32 mouse cellular contexts compared by ENCODE assay signal in genomic region chr6:41642765-41643164, GRCm38 (mm10). TPM values are rescaled to one million over a fixed set of nuclear protein-coding genes. Genes with fewer than 3 reads are reported as not detected.
DNase-seq lines count a peak whose midpoint lies in the region; ATAC-seq and TF ChIP-seq lines count a peak whose summit lies in the region.
"Had no signal": no experiment of that assay in that cellular context is flagged by ENCODE, and none has a peak within 500 bp of the region (broad histone marks: within the 10 kb centered on the region; RNA-seq: fewer than 3 reads in every experiment).

No protein-coding gene starts in this region.

- no peaks in the 10 kb centered on the region for H3K36me3 ChIP-seq in intestine, postnatal 0 days (ENCODE audit: control insufficient read depth, insufficient read depth)
- H3K36me3 ChIP-seq in intestine, embryonic 16.5 days (ENCODE audit: control insufficient read depth, insufficient read depth, low read length), result no peaks in the 10 kb centered on the region
- no peaks in the 10 kb centered on the region for H3K36me3 ChIP-seq in lung, postnatal 0 days (ENCODE audit: insufficient read depth, low read length)
- H3K36me3 ChIP-seq: embryonic facial prominence, embryonic 10.5 days; embryonic facial prominence, embryonic 13.5 days; forebrain, embryonic 12.5 days; forebrain, embryonic 15.5 days; hindbrain, embryonic 10.5 days; hindbrain, embryonic 13.5 days had no signal

- H3K4me3 ChIP-seq in intestine, postnatal 0 days (ENCODE audit: low read depth, low read length), result peak overlapping the region; percentile 30; the same call in 1 of the 2 replicates
- no peak overlapping the region; the same call in 1 of the 2 replicates for H3K4me3 ChIP-seq in intestine, embryonic 16.5 days (ENCODE audit: low read length)
- no peak overlapping the region for H3K4me3 ChIP-seq in lung, postnatal 0 days (ENCODE audit: low read depth, low read length)
- H3K4me3 ChIP-seq: embryonic facial prominence, embryonic 10.5 days; embryonic facial prominence, embryonic 13.5 days; erythroblast, embryonic 14.5 days; forebrain, embryonic 12.5 days; forebrain, embryonic 15.5 days; hindbrain, embryonic 10.5 days; hindbrain, embryonic 13.5 days had no signal

- H3K4me1 ChIP-seq in intestine, postnatal 0 days (replicated peaks; ENCODE audit: control insufficient read depth, insufficient read depth, low read length), result 0 out of 2 replicates have a peak, but pooled peaks cover 4% of the 10 kb centered on the region
- no peaks in the 10 kb centered on the region for H3K4me1 ChIP-seq in intestine, embryonic 16.5 days (ENCODE audit: control insufficient read depth, insufficient read depth, low read length)
- no peaks in the 10 kb centered on the region for H3K4me1 ChIP-seq in lung, postnatal 0 days (ENCODE audit: insufficient read depth, low read depth, low read length)
- H3K4me1 ChIP-seq: embryonic facial prominence, embryonic 13.5 days; forebrain, embryonic 12.5 days; forebrain, embryonic 15.5 days; hindbrain, embryonic 10.5 days; hindbrain, embryonic 13.5 days had no signal

- TF ChIP-seq CTCF in intestine, postnatal 0 days (IDR thresholded peaks at IDR 0.05; ENCODE audit: low read depth), result no peak
- TF ChIP-seq CTCF in lung, postnatal 0 days (IDR thresholded peaks at IDR 0.05), result no peak

- H3K4me2 ChIP-seq in intestine, postnatal 0 days (replicated peaks; ENCODE audit: low read depth), result peak overlapping the region; percentile 56
- no peak overlapping the region for H3K4me2 ChIP-seq in intestine, embryonic 16.5 days (ENCODE audit: low read depth, low read length)
- H3K4me2 ChIP-seq in lung, postnatal 0 days (replicated peaks; ENCODE audit: low read depth, low read length), result no peak overlapping the region
- H3K4me2 ChIP-seq: embryonic facial prominence, embryonic 13.5 days; forebrain, embryonic 12.5 days; forebrain, embryonic 15.5 days; heart, embryonic 11.5 days; hindbrain, embryonic 13.5 days had no signal

- no peaks in the 10 kb centered on the region for H3K9me3 ChIP-seq in intestine, postnatal 0 days (ENCODE audit: control insufficient read depth)
- H3K9me3 ChIP-seq in intestine, embryonic 16.5 days (ENCODE audit: control insufficient read depth, low read length), result no peaks in the 10 kb centered on the region
- H3K9me3 ChIP-seq in lung, postnatal 0 days (ENCODE audit: low read length), result no peaks in the 10 kb centered on the region
- H3K9me3 ChIP-seq: embryonic facial prominence, embryonic 10.5 days; embryonic facial prominence, embryonic 13.5 days; forebrain, embryonic 12.5 days; forebrain, embryonic 15.5 days; hindbrain, embryonic 10.5 days; hindbrain, embryonic 13.5 days had no signal

- 53% methylated on average over 4 of the region's 4 CpGs for WGBS in intestine, postnatal 0 days
- WGBS in intestine, embryonic 16.5 days, result 64% methylated on average over 4 of the region's 4 CpGs
- WGBS in lung, postnatal 0 days, result 37% methylated on average over 4 of the region's 4 CpGs

- no peak overlapping the region for H3K9ac ChIP-seq in intestine, postnatal 0 days (ENCODE audit: low read depth, low read length)
- H3K9ac ChIP-seq in intestine, embryonic 16.5 days (ENCODE audit: low read depth, low read length), result no peak overlapping the region
- no peak overlapping the region for H3K9ac ChIP-seq in lung, postnatal 0 days (replicated peaks; ENCODE audit: low read depth)
- H3K9ac ChIP-seq: embryonic facial prominence, embryonic 13.5 days; forebrain, embryonic 12.5 days; forebrain, embryonic 15.5 days; hindbrain, embryonic 13.5 days had no signal

- H3K27me3 ChIP-seq in intestine, postnatal 0 days (replicated peaks; ENCODE audit: control insufficient read depth, insufficient read depth, low read length), result no peaks in the 10 kb centered on the region
- no peaks in the 10 kb centered on the region for H3K27me3 ChIP-seq in intestine, embryonic 16.5 days (replicated peaks; ENCODE audit: control insufficient read depth, insufficient read depth, low read length)
- H3K27me3 ChIP-seq in lung, postnatal 0 days (replicated peaks; ENCODE audit: insufficient read depth, low read length), result no peaks in the 10 kb centered on the region
- H3K27me3 ChIP-seq: embryonic facial prominence, embryonic 13.5 days; forebrain, embryonic 12.5 days; forebrain, embryonic 15.5 days; hindbrain, embryonic 13.5 days had no signal

- H3K27ac ChIP-seq in intestine, postnatal 0 days (ENCODE audit: low read depth, low read length), result no peak overlapping the region
- no peak overlapping the region for H3K27ac ChIP-seq in intestine, embryonic 16.5 days (ENCODE audit: low read length)
- peak overlapping the region; percentile 73 for H3K27ac ChIP-seq in lung, postnatal 0 days (ENCODE audit: low read length)
- H3K27ac ChIP-seq: embryonic facial prominence, embryonic 10.5 days; embryonic facial prominence, embryonic 13.5 days; forebrain, embryonic 12.5 days; forebrain, embryonic 15.5 days; hindbrain, embryonic 10.5 days; hindbrain, embryonic 13.5 days had no signal

- no peak for ATAC-seq in intestine, postnatal 0 days
- no peak for ATAC-seq in intestine, embryonic 16.5 days
- ATAC-seq in lung, postnatal 0 days, result peak; percentile 39
- peak; percentile 48; the same call in 1 of the 2 replicates for ATAC-seq in common myeloid progenitor, adult 5-6 weeks (replicated peaks; ENCODE audit: low read depth, poor library complexity, severe bottlenecking)
- ATAC-seq in megakaryocyte progenitor cell, adult 5-6 weeks (replicated peaks; ENCODE audit: poor library complexity), result peak; percentile 78
- ATAC-seq: activated CD4-positive, CD25-positive, alpha-beta regulatory T cell, adult 4 months; forebrain, embryonic 15.5 days; hindbrain, embryonic 16.5 days had no signal

- peak; percentile 25 for DNase-seq in lung, postnatal 0 days (ENCODE audit: low spot score)
- DNase-seq in lung, postnatal 36 days, result no peak
- DNase-seq in kidney, adult 9 months, result no peak
- DNase-seq in heart, postnatal 4 days, result no peak
- DNase-seq: adrenal gland, postnatal 10 days; adrenal gland, postnatal 36 days; cerebellum, adult 18-20 months; cerebellum, adult 9-11 months; cerebellum, postnatal 25 days; embryo, embryonic 11 days; gastrocnemius, postnatal 25 days had no signal

- TF ChIP-seq EP300 in lung, postnatal 0 days (IDR thresholded peaks at IDR 0.05), result no peak

RNA-seq across cellular contexts. Expression of gene Trpv6, which starts 6.6 kb away (rescaled TPM):
- 0.72 and 1.5 TPM in 2 replicates for polyA plus RNA-seq in intestine, postnatal 0 days (2015; fragmentation: Nextera tagmentation; extraction: Ambion mirVana)
- 0.29 and 0.35 TPM in 2 replicates for polyA plus RNA-seq in intestine, embryonic 16.5 days (2015; fragmentation: Nextera tagmentation; extraction: Ambion mirVana)
- 12.4 and 17.8 TPM in 2 replicates for polyA plus RNA-seq in lung, postnatal 0 days (2015; fragmentation: Nextera tagmentation; extraction: Ambion mirVana)
- not detected in 2 replicates for total RNA-seq in common myeloid progenitor, adult 5-6 weeks (2017)
- total RNA-seq in megakaryocyte progenitor cell, adult 5-6 weeks (2015), result not detected in 2 replicates
- total RNA-seq in megakaryocyte progenitor cell, adult 5-6 weeks (2017), result not detected in 2 replicates
- not detected for total RNA-seq in heart, postnatal 4 days (2021)
- total RNA-seq: adrenal gland, postnatal 10 days; adrenal gland, postnatal 36 days; gastrocnemius, adult 8-10 months; gastrocnemius, postnatal 25 days; heart, adult 8-10 months; heart, postnatal 25 days had no signal
- polyA plus RNA-seq: heart, embryonic 11.5 days; heart, embryonic 14.5 days; heart, postnatal 0 days had no signal

RNA-seq across cellular contexts. Expression of gene Ephb6, which starts 37.5 kb away (rescaled TPM):
- 2.7 and 2.8 TPM in 2 replicates for polyA plus RNA-seq in intestine, postnatal 0 days (2015; fragmentation: Nextera tagmentation; extraction: Ambion mirVana)
- polyA plus RNA-seq in intestine, embryonic 16.5 days (2015; fragmentation: Nextera tagmentation; extraction: Ambion mirVana), result 6.6 and 7.4 TPM in 2 replicates
- 5.5 and 6.2 TPM in 2 replicates for polyA plus RNA-seq in lung, postnatal 0 days (2015; fragmentation: Nextera tagmentation; extraction: Ambion mirVana)
- total RNA-seq in common myeloid progenitor, adult 5-6 weeks (2017), result 3.2 and 6.5 TPM in 2 replicates
- 0.15 and 4.2 TPM in 2 replicates for total RNA-seq in megakaryocyte progenitor cell, adult 5-6 weeks (2015)
- total RNA-seq in megakaryocyte progenitor cell, adult 5-6 weeks (2017), result 1.7 and 2.6 TPM in 2 replicates
- 1 to 10 TPM; 2.3 to 3.1 TPM for total RNA-seq in heart, postnatal 4 days (2021)

RNA-seq across cellular contexts. Expression of gene Trpv5, which starts 37.8 kb away (rescaled TPM):
- polyA plus RNA-seq in intestine, postnatal 0 days (2015; fragmentation: Nextera tagmentation; extraction: Ambion mirVana), result 0.23 and 0.60 TPM in 2 replicates
- polyA plus RNA-seq in intestine, embryonic 16.5 days (2015; fragmentation: Nextera tagmentation; extraction: Ambion mirVana), result 0.11 and 0.13 TPM in 2 replicates
- polyA plus RNA-seq in lung, postnatal 0 days (2015; fragmentation: Nextera tagmentation; extraction: Ambion mirVana), result not detected in 2 replicates
- not detected in 2 replicates for total RNA-seq in common myeloid progenitor, adult 5-6 weeks (2017)
- total RNA-seq in megakaryocyte progenitor cell, adult 5-6 weeks (2015), result 0.10 TPM in 1 of 2 replicates, not detected in the other
- total RNA-seq in megakaryocyte progenitor cell, adult 5-6 weeks (2017), result not detected in 2 replicates
- total RNA-seq in heart, postnatal 4 days (2021), result not detected
- total RNA-seq: adrenal gland, postnatal 10 days; gastrocnemius, adult 8-10 months; gastrocnemius, postnatal 25 days; heart, adult 8-10 months; heart, postnatal 25 days had no signal
- polyA plus RNA-seq: cortical plate, adult 2 months; embryonic facial prominence, embryonic 10.5 days; embryonic facial prominence, embryonic 13.5 days; erythroblast, embryonic 14.5 days; forebrain, embryonic 12.5 days; forebrain, embryonic 15.5 days; heart, embryonic 11.5 days; heart, embryonic 14.5 days; heart, postnatal 0 days; hindbrain, embryonic 10.5 days; hindbrain, embryonic 13.5 days; hindbrain, embryonic 16.5 days had no signal

RNA-seq across cellular contexts. Expression of gene Llcfc1, which starts 41.5 kb away (rescaled TPM):
- polyA plus RNA-seq in intestine, postnatal 0 days (2015; fragmentation: Nextera tagmentation; extraction: Ambion mirVana), result 3.5 and 5.4 TPM in 2 replicates
- polyA plus RNA-seq in intestine, embryonic 16.5 days (2015; fragmentation: Nextera tagmentation; extraction: Ambion mirVana), result 1.1 and 1.6 TPM in 2 replicates
- not detected in 2 replicates for polyA plus RNA-seq in lung, postnatal 0 days (2015; fragmentation: Nextera tagmentation; extraction: Ambion mirVana)
- not detected in 2 replicates for total RNA-seq in common myeloid progenitor, adult 5-6 weeks (2017)
- not detected in 2 replicates for total RNA-seq in megakaryocyte progenitor cell, adult 5-6 weeks (2015)
- total RNA-seq in megakaryocyte progenitor cell, adult 5-6 weeks (2017), result not detected in 2 replicates
- total RNA-seq in heart, postnatal 4 days (2021), result not detected
- total RNA-seq: adrenal gland, postnatal 10 days; adrenal gland, postnatal 36 days; ES-E14; gastrocnemius, adult 8-10 months; gastrocnemius, postnatal 25 days; heart, adult 8-10 months; heart, postnatal 25 days had no signal
- polyA plus RNA-seq: activated CD4-positive, CD25-positive, alpha-beta regulatory T cell, adult 4 months; cortical plate, adult 2 months; embryonic facial prominence, embryonic 10.5 days; embryonic facial prominence, embryonic 13.5 days; erythroblast, embryonic 14.5 days; forebrain, embryonic 12.5 days; forebrain, embryonic 15.5 days; heart, embryonic 11.5 days; heart, embryonic 14.5 days; heart, postnatal 0 days; hindbrain, embryonic 10.5 days; hindbrain, embryonic 13.5 days; hindbrain, embryonic 16.5 days had no signal

Comparison
In these comparisons a context has a peak if more than half of its experiments do, and no peak if none do; other contexts are left out.
1. ATAC-seq: peak in lung, postnatal 0 days (single experiment), common myeloid progenitor, adult 5-6 weeks (single experiment) and megakaryocyte progenitor cell, adult 5-6 weeks (single experiment); none in intestine, postnatal 0 days (single experiment) and intestine, embryonic 16.5 days (single experiment).